Mouse (Mus musculus): ENCODE results near the gene Ank3.

GRCm38 (mm10) chr10:69632885-69633284 is 234.3 kb downstream of the Ank3 start:
- no peak for TF ChIP-seq POLR2A (IDR thresholded peaks at IDR 0.05; ENCODE audit: low read depth, low read length)
- no peak for TF ChIP-seq CTCF (IDR thresholded peaks at IDR 0.05; ENCODE audit: extremely low read depth, insufficient read depth, insufficient read length, insufficient replicate concordance)

All from spleen, adult 2 months (tissue).